ENCODE assay signal across 21 mouse cellular contexts in genomic region chr10:63178318-63178717, GRCm38 (mm10). TPM values are rescaled to one million over a fixed set of nuclear protein-coding genes. Genes with fewer than 3 reads are reported as not detected.
DNase-seq lines count a peak whose midpoint lies in the region; ATAC-seq and TF ChIP-seq lines count a peak whose summit lies in the region.
"Had no signal": no experiment of that assay in that cellular context is flagged by ENCODE, and none has a peak within 500 bp of the region (broad histone marks: within the 10 kb centered on the region; RNA-seq: fewer than 3 reads in every experiment).

No protein-coding gene starts in this region.

- 79% methylated on average over 2 of the region's 2 CpGs for WGBS in bone marrow, adult 2 months

- H3K4me1 ChIP-seq in bone marrow, adult 2 months (ENCODE audit: control insufficient read depth, insufficient read depth, low read length) = peaks cover 1% of the 10 kb centered on the region; the same call in 1 of the 2 replicates
- H3K4me1 ChIP-seq: heart, embryonic 12.5 days; hindbrain, embryonic 15.5 days had no signal

- no peak for TF ChIP-seq POLR2A in bone marrow, adult 2 months (IDR thresholded peaks at IDR 0.05; ENCODE audit: borderline replicate concordance, control insufficient read depth, low read depth, low read length)

- peak overlapping the region; percentile 42; the same call in 1 of the 2 replicates for H3K27ac ChIP-seq in bone marrow, adult 2 months (ENCODE audit: control insufficient read depth, insufficient read depth, low read depth, low read length, poor library complexity)
- H3K27ac ChIP-seq: embryonic facial prominence, embryonic 15.5 days; forebrain, embryonic 10.5 days; hindbrain, embryonic 15.5 days had no signal

- TF ChIP-seq CTCF in bone marrow, adult 2 months (IDR thresholded peaks at IDR 0.05; ENCODE audit: control insufficient read depth, insufficient read depth, low read length) = no peak

- peak; percentile 41 for DNase-seq in heart, adult 11 months
- DNase-seq in heart, postnatal 4 days = no peak
- peak; percentile 50 to 65 for DNase-seq in spleen, postnatal 36 days (ENCODE audit: low spot score in 2 of 2)
- no peak for DNase-seq in spleen, postnatal 14 days (ENCODE audit: low spot score in 2 of 2)
- DNase-seq in right cerebral cortex, postnatal 10 days (ENCODE audit: low spot score in 2 of 2) = no peak
- DNase-seq: adrenal gland, adult 2 months; adrenal gland, postnatal 25 days; cerebellum, adult 2 months; cerebellum, postnatal 14 days; embryo, embryonic 11 days; gastrocnemius, postnatal 10 days had no signal

- ATAC-seq in megakaryocyte-erythroid progenitor cell, adult 5-6 weeks (replicated peaks; ENCODE audit: low FRiP score, low TSS enrichment, poor library complexity, severe bottlenecking) = no peak
- ATAC-seq: Patski had no signal

- no peak overlapping the region for H3K4me3 ChIP-seq in bone marrow, adult 2 months (replicated peaks; ENCODE audit: control insufficient read depth, low read depth, low read length)
- H3K4me3 ChIP-seq: embryonic facial prominence, embryonic 15.5 days; erythroblast, embryonic 14.5 days; forebrain, embryonic 10.5 days; heart, embryonic 12.5 days; hindbrain, embryonic 15.5 days had no signal

RNA-seq across cellular contexts. Expression of gene Mypn, which starts 25.4 kb away (rescaled TPM):
- total RNA-seq in heart, postnatal 4 days (2021) = 10 to 100 TPM; 69.3 to 75.7 TPM
- polyA plus RNA-seq in bone marrow, adult 2 months (2011; ENCODE audit: insufficient read depth, insufficient read length, low replicate concordance, missing spikeins) = 0.31 TPM in 1 of 2 replicates, not detected in the other
- total RNA-seq in megakaryocyte-erythroid progenitor cell, adult 5-6 weeks (2014; fragmentation: Nextera tagmentation) = not detected in 2 replicates
- total RNA-seq in megakaryocyte-erythroid progenitor cell, adult 5-6 weeks (2017) = not detected in 2 replicates
- total RNA-seq: common myeloid progenitor, adult 5-6 weeks; MEL had no signal
- polyA plus RNA-seq: erythroblast, embryonic 14.5 days; Patski had no signal

Comparison
In these comparisons a context has a peak if more than half of its experiments do, and no peak if none do; other contexts are left out.
1. DNase-seq: peak in heart, adult 11 months (single experiment) and spleen, postnatal 36 days (2 of 2); none in heart, postnatal 4 days (single experiment), spleen, postnatal 14 days (0 of 2) and right cerebral cortex, postnatal 10 days (0 of 2).
2. RNA of gene Mypn, which starts 25.4 kb away (total RNA-seq): 69.3 to 75.7 TPM in heart, postnatal 4 days; not detected in megakaryocyte-erythroid progenitor cell, adult 5-6 weeks; every median in the first group is over 10 times any median in the second.